Mouse (Mus musculus) myocyte (in vitro differentiated cells): ENCODE results near the gene Add3.

Experiments
- CEBPB ChIP-seq: IDR thresholded peaks from 2 replicates; pipeline ENCODE4 v1.6.1; 2011; ENCODE audit warnings: mild to moderate bottlenecking, moderate library complexity; ENCODE audit not compliant: poor library complexity, insufficient read depth, severe bottlenecking
- USF1 ChIP-seq: IDR thresholded peaks from one replicate; pipeline ENCODE4 v1.6.1; 2011; ENCODE audit warnings: low read depth, mild to moderate bottlenecking, control low read depth, moderate library complexity

GRCm38 (mm10) chr19:53243956-53244355 is 103.7 kb downstream of the Add3 start:
- TF ChIP-seq CEBPB = no peak
- no peak for TF ChIP-seq USF1
